Mouse (Mus musculus): Measurements from ENCODE around the gene Cdrt4. TPM values are rescaled to one million over a fixed set of nuclear protein-coding genes. Genes with fewer than 3 reads are reported as not detected.

The Cdrt4 gene
- total RNA-seq, 2 experiments from 2014 or later = not detected

GRCm38 (mm10) chr11:62995755-62996521 is 44.9 kb downstream of the Cdrt4 start:
- no peak for DNase-seq (ENCODE audit: low spot score in 2 of 2)

- DNase-seq (ENCODE audit: low spot score in 2 of 2) = no peak
Observed at GRCm38 (mm10) chr11:62996522-62996898, 45.5 kb downstream of the Cdrt4 start.

- no peak for DNase-seq (ENCODE audit: low spot score in 2 of 2)
Observed at GRCm38 (mm10) chr11:62997039-62997717, 46.2 kb downstream of the Cdrt4 start.

- DNase-seq (ENCODE audit: low spot score in 2 of 2) = peak; percentile 23 to 39
Observed at GRCm38 (mm10) chr11:62997718-62998281, 46.8 kb downstream of the Cdrt4 start.

- no peak for DNase-seq (ENCODE audit: low spot score in 2 of 2)
Observed at GRCm38 (mm10) chr11:63000126-63000525, 49.1 kb downstream of the Cdrt4 start.

- DNase-seq (ENCODE audit: low spot score in 2 of 2) = no peak
Observed at GRCm38 (mm10) chr11:63004617-63005016, 53.6 kb downstream of the Cdrt4 start.

- no peak for DNase-seq (ENCODE audit: low spot score in 2 of 2)
Observed at GRCm38 (mm10) chr11:63007376-63007775, 56.4 kb downstream of the Cdrt4 start.

- no peak for DNase-seq (ENCODE audit: low spot score in 2 of 2)
Observed at GRCm38 (mm10) chr11:63008004-63008403, 57.0 kb downstream of the Cdrt4 start.

- no peak for DNase-seq (ENCODE audit: low spot score in 2 of 2)
Observed at GRCm38 (mm10) chr11:63009761-63010160, 58.8 kb downstream of the Cdrt4 start.

GRCm38 (mm10) chr11:63017327-63018082 is 66.5 kb downstream of the Cdrt4 start:
- DNase-seq (ENCODE audit: low spot score in 2 of 2) = peak in 1 of 2 experiments; percentile 21

GRCm38 (mm10) chr11:63018083-63018622 is 67.2 kb downstream of the Cdrt4 start:
- no peak for DNase-seq (ENCODE audit: low spot score in 2 of 2)

GRCm38 (mm10) chr11:63020633-63021032 is 69.6 kb downstream of the Cdrt4 start:
- DNase-seq (ENCODE audit: low spot score in 2 of 2) = peak in 1 of 2 experiments; percentile 40

- DNase-seq (ENCODE audit: low spot score in 2 of 2) = no peak
Observed at GRCm38 (mm10) chr11:63021141-63021806, 70.3 kb downstream of the Cdrt4 start.

- DNase-seq (ENCODE audit: low spot score in 2 of 2) = no peak
Observed at GRCm38 (mm10) chr11:63023461-63023860, 72.5 kb downstream of the Cdrt4 start.

- DNase-seq (ENCODE audit: low spot score in 2 of 2) = no peak
Observed at GRCm38 (mm10) chr11:63024136-63024535, 73.1 kb downstream of the Cdrt4 start.

- peak in 1 of 2 experiments; percentile 84 for DNase-seq (ENCODE audit: low spot score in 2 of 2)
Observed at GRCm38 (mm10) chr11:63025476-63025875, 74.5 kb downstream of the Cdrt4 start.

GRCm38 (mm10) chr11:63026651-63027141 is 75.7 kb downstream of the Cdrt4 start:
- DNase-seq (ENCODE audit: low spot score in 2 of 2) = peak; percentile 56 to 70

GRCm38 (mm10) chr11:63028131-63028530 is 77.1 kb downstream of the Cdrt4 start:
- DNase-seq (ENCODE audit: low spot score in 2 of 2) = no peak

GRCm38 (mm10) chr11:63029148-63029714 is 78.2 kb downstream of the Cdrt4 start:
- no peak for DNase-seq (ENCODE audit: low spot score in 2 of 2)

GRCm38 (mm10) chr11:63029721-63030120 is 78.7 kb downstream of the Cdrt4 start:
- DNase-seq (ENCODE audit: low spot score in 2 of 2) = no peak

All from layer of hippocampus, postnatal 14 days (tissue).